ENCODE assay signal across 12 mouse cellular contexts in the genomic region with DNA sequence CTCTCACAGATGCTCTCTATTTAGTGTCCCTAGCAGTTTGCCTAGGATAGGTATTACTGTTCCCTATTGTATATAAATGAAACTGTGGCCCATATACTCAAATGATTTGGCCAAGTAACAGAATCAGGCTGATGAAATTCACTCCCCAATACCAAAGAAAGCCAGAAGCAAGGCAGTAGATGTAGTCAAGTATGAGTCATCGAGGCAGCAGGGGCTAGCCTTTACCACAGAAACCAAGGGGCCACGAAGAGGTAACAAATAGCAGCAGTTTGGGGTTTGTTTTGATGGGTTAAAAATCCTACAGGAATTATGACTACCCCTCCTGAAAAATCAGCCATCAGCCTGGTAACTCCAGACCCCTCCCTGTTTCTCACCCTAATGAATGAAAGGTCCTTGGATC.
"Had no signal": no experiment of that assay in that cellular context is flagged by ENCODE, and none has a peak within 500 bp of the region (broad histone marks: within the 10 kb centered on the region; RNA-seq: fewer than 3 reads in every experiment).

No protein-coding gene starts in this region.

- H3K9ac ChIP-seq: liver, embryonic 13.5 days; midbrain, embryonic 15.5 days had no signal

- H3K36me3 ChIP-seq: liver, embryonic 13.5 days; midbrain, embryonic 15.5 days had no signal

- H3K4me3 ChIP-seq: layer of hippocampus, adult 2 months; liver, embryonic 13.5 days; midbrain, embryonic 15.5 days had no signal

- H3K9me3 ChIP-seq: liver, embryonic 13.5 days; midbrain, embryonic 15.5 days had no signal

- DNase-seq: kidney, adult 18-20 months; kidney, postnatal 25 days; layer of hippocampus, adult 9-11 months; liver, embryonic 13.5 days; lung, adult 2 months; lung, postnatal 14 days; lung, postnatal 4 days; thymus, postnatal 25 days had no signal

- H3K27me3 ChIP-seq: liver, embryonic 13.5 days; midbrain, embryonic 15.5 days had no signal

- ATAC-seq: midbrain, embryonic 15.5 days had no signal

- H3K4me2 ChIP-seq: liver, embryonic 13.5 days; midbrain, embryonic 11.5 days; midbrain, embryonic 15.5 days had no signal

- H3K27ac ChIP-seq: kidney, postnatal 0 days; layer of hippocampus, adult 2 months; liver, embryonic 13.5 days; midbrain, embryonic 15.5 days had no signal
